8 mouse cellular contexts compared by ENCODE assay signal in genomic region chr2:57122986-57123980, GRCm38 (mm10). TPM values are rescaled to one million over a fixed set of nuclear protein-coding genes. Genes with fewer than 3 reads are reported as not detected.
DNase-seq lines count a peak whose midpoint lies in the region; ATAC-seq lines count a peak whose summit lies in the region.

No protein-coding gene starts in this region.

- H3K4me1 ChIP-seq in embryonic facial prominence, embryonic 13.5 days: 0 out of 2 replicates have a peak, but pooled peaks cover 2% of the 10 kb centered on the region
- H3K4me1 ChIP-seq in heart, embryonic 11.5 days (ENCODE audit: control insufficient read depth, insufficient read depth, low read length): peaks cover 8% of the 10 kb centered on the region
- no peaks in the 10 kb centered on the region for H3K4me1 ChIP-seq in kidney, embryonic 14.5 days (ENCODE audit: control insufficient read depth, insufficient read depth, low read length)

- under 1% methylated on average over 49 of the region's 67 CpGs for WGBS in embryonic facial prominence, embryonic 13.5 days
- WGBS in heart, embryonic 11.5 days (ENCODE audit: insufficient replicate concordance): under 1% methylated on average over 60 of the region's 67 CpGs
- WGBS in kidney, embryonic 14.5 days: under 1% methylated on average over 49 of the region's 67 CpGs

- H3K4me2 ChIP-seq in embryonic facial prominence, embryonic 13.5 days: peak overlapping the region; percentile 66
- peak overlapping the region; percentile 81 for H3K4me2 ChIP-seq in heart, embryonic 11.5 days
- H3K4me2 ChIP-seq in kidney, embryonic 14.5 days (replicated peaks; ENCODE audit: low read depth, low read length): peak overlapping the region; percentile 53

- peak; percentile 50 for DNase-seq in CD4-positive, CD25-positive, alpha-beta regulatory T cell, adult 2 months (ENCODE audit: low read depth, low spot score)
- DNase-seq in adrenal gland, adult 2 months: peak; percentile 84
- peak; percentile 61 for DNase-seq in lung, postnatal 14 days
- peak; percentile 66 for DNase-seq in retina, postnatal 1 day
- no peak for DNase-seq in layer of hippocampus, adult 18-20 months (ENCODE audit: low spot score in 2 of 2)

- peak; percentile 73 for ATAC-seq in embryonic facial prominence, embryonic 13.5 days (ENCODE audit: insufficient number of reproducible peaks, insufficient read depth, low FRiP score, low TSS enrichment, low read depth)
- peak; percentile 81 for ATAC-seq in heart, embryonic 11.5 days (replicated peaks; ENCODE audit: insufficient number of reproducible peaks, low FRiP score, low TSS enrichment)
- peak; percentile 92 for ATAC-seq in kidney, embryonic 14.5 days (ENCODE audit: low FRiP score, low TSS enrichment)

- H3K4me3 ChIP-seq in embryonic facial prominence, embryonic 13.5 days: peak overlapping the region; percentile 88
- peak overlapping the region; percentile 96 for H3K4me3 ChIP-seq in heart, embryonic 11.5 days (ENCODE audit: low read depth, low read length)
- peak overlapping the region; percentile 87 for H3K4me3 ChIP-seq in kidney, embryonic 14.5 days (ENCODE audit: low read length)

- H3K27me3 ChIP-seq in embryonic facial prominence, embryonic 13.5 days: peaks cover 7% of the 10 kb centered on the region; the same call in 1 of the 2 replicates
- H3K27me3 ChIP-seq in heart, embryonic 11.5 days (ENCODE audit: control insufficient read depth, insufficient read depth, low read length): no peaks in the 10 kb centered on the region
- no peaks in the 10 kb centered on the region for H3K27me3 ChIP-seq in kidney, embryonic 14.5 days (ENCODE audit: control insufficient read depth, insufficient read depth, low read length)

- H3K9ac ChIP-seq in embryonic facial prominence, embryonic 13.5 days: peak overlapping the region; percentile 97
- H3K9ac ChIP-seq in heart, embryonic 11.5 days (ENCODE audit: low read depth, low read length): peak overlapping the region; percentile 99
- peak overlapping the region; percentile 93 for H3K9ac ChIP-seq in kidney, embryonic 14.5 days (ENCODE audit: low read depth, low read length)

- no peaks in the 10 kb centered on the region for H3K36me3 ChIP-seq in embryonic facial prominence, embryonic 13.5 days
- no peaks in the 10 kb centered on the region for H3K36me3 ChIP-seq in heart, embryonic 11.5 days (ENCODE audit: control insufficient read depth, insufficient read depth, low read length)
- no peaks in the 10 kb centered on the region for H3K36me3 ChIP-seq in kidney, embryonic 14.5 days (ENCODE audit: control insufficient read depth, insufficient read depth, low read length)

- peak overlapping the region; percentile 92 for H3K27ac ChIP-seq in embryonic facial prominence, embryonic 13.5 days
- H3K27ac ChIP-seq in heart, embryonic 11.5 days (ENCODE audit: low read depth, low read length): peak overlapping the region; percentile 98
- peak overlapping the region; percentile 89 for H3K27ac ChIP-seq in kidney, embryonic 14.5 days (ENCODE audit: low read depth, low read length)

- H3K9me3 ChIP-seq in embryonic facial prominence, embryonic 13.5 days: no peaks in the 10 kb centered on the region
- H3K9me3 ChIP-seq in heart, embryonic 11.5 days (replicated peaks; ENCODE audit: control insufficient read depth, low read length): no peaks in the 10 kb centered on the region
- H3K9me3 ChIP-seq in kidney, embryonic 14.5 days (ENCODE audit: control insufficient read depth, low read length): no peaks in the 10 kb centered on the region

RNA-seq across cellular contexts. Expression of gene Nr4a2, which starts 0.5 kb away (rescaled TPM):
- 10 to 100 TPM; 21.0 to 21.7 TPM for total RNA-seq in adrenal gland, adult 2 months (2021)
- 5.5 and 8.7 TPM in 2 replicates for polyA plus RNA-seq in adrenal gland, adult 2 months (2012; rRNA removed)
- 11.8 and 12.0 TPM in 2 replicates for polyA plus RNA-seq in embryonic facial prominence, embryonic 13.5 days (2015; fragmentation: Nextera tagmentation; extraction: Ambion mirVana)
- polyA plus RNA-seq in heart, embryonic 11.5 days (2014; fragmentation: Nextera tagmentation; extraction: Ambion mirVana): 2.8 and 3.9 TPM in 2 replicates
- 3.3 and 5.4 TPM in 2 replicates for polyA plus RNA-seq in kidney, embryonic 14.5 days (2014; fragmentation: Nextera tagmentation; extraction: Ambion mirVana)
- 10 to 100 TPM; 71.6 to 74.3 TPM for total RNA-seq in layer of hippocampus, adult 18-20 months (2021)

Comparison
In these comparisons a context has a peak if more than half of its experiments do, and no peak if none do; other contexts are left out.
1. DNase-seq: peak in CD4-positive, CD25-positive, alpha-beta regulatory T cell, adult 2 months (single experiment), adrenal gland, adult 2 months (single experiment), lung, postnatal 14 days (single experiment) and retina, postnatal 1 day (single experiment); none in layer of hippocampus, adult 18-20 months (0 of 2).
2. Peak in every context shown above with its lines, with median percentiles within 50 percentile points of each other: ATAC-seq, H3K27ac ChIP-seq, H3K4me2 ChIP-seq, H3K4me3 ChIP-seq and H3K9ac ChIP-seq.